Mouse (Mus musculus) Patski (cell line): ENCODE data around the gene Dazap1. TPM values are rescaled to one million over a fixed set of nuclear protein-coding genes. Genes with fewer than 3 reads are reported as not detected.
"Not testable (repeated sequence)": the region's sequence is repeated elsewhere in the genome, so short reads cannot be mapped to it uniquely, and the experiment has no call there.

Experiments used
- ATAC-seq: fragments of 100-300 bp; one replicate; pipeline ENCODE4 v1.8.0; 2021
- CTCF ChIA-PET: fragments of 350-600 bp; sonication (Branson Sonifier 250); formaldehyde crosslinking; loops from one replicate; lab custom pipeline; 2022; ENCODE audit warnings: inconsistent platforms; lab: Charles Lee
- POLR2A ChIA-PET: fragments of 350-600 bp; sonication (Branson Sonifier 250); formaldehyde crosslinking; loops from one replicate; lab custom pipeline; 2022; ENCODE audit warnings: antibody characterized with exemption, inconsistent platforms; lab: Charles Lee
- DNase-seq: peaks from one replicate; pipeline ENCODE4 v3.0.0-alpha.2; 2011; ENCODE audit warnings: low read depth, low spot score
- H3K27me3 ChIP-seq: fragments of 371-371 bp; one replicate; pipeline ENCODE4 v1.5.1; 2021
- CTCF ChIP-seq: fragments of 100-300 bp; IDR thresholded peaks from one replicate; pipeline ENCODE4 v1.5.1; 2021
- in situ Hi-C: fragments of 300-500 bp; cut with MboI; formaldehyde crosslinking; loops from 3 replicates; pipeline ENCODE4 v1.11.1; 2018; ENCODE audit warnings: low pct_unique_long_range_greater_than_20kb, mixed read lengths
- polyA plus RNA-seq: library from polyadenylated mRNA; unstranded; gene quantifications from one replicate; pipeline ENCODE4 v1.2.3, GENCODE M21; 2021

The Dazap1 gene
- polyA plus RNA-seq, 1 experiment from 2014 or later, result 157 TPM

- in situ Hi-C loops, result no loop called here
- no peak for TF ChIP-seq CTCF
- no peak for ATAC-seq
Measured at GRCm38 (mm10) chr10:80236145-80236825, 25.0 kb upstream of the Dazap1 start.

GRCm38 (mm10) chr10:80237020-80237419, 24.3 kb upstream of the Dazap1 start:
- DNase-seq, result no peak
- POLR2A ChIA-PET, result no interaction called here
- no peak for TF ChIP-seq CTCF
- no peak for ATAC-seq
- in situ Hi-C loops, result no loop called here
- CTCF ChIA-PET, result no interaction called here
- H3K27me3 ChIP-seq, result no peaks in the 10 kb centered on the region

More at GRCm38 (mm10) chr10:80236145-80236825, 25.0 kb upstream of the Dazap1 start:
- no peaks in the 10 kb centered on the region for H3K27me3 ChIP-seq
- DNase-seq, result no peak
- ChIA-PET POLR2A (no interaction called here), CTCF (no interaction called here)

- CTCF ChIA-PET, result no interaction called here
- POLR2A ChIA-PET, result no interaction called here
- DNase-seq, result no peak
- H3K27me3 ChIP-seq, result no peaks in the 10 kb centered on the region
- no peak for TF ChIP-seq CTCF
- in situ Hi-C loops, result no loop called here
- ATAC-seq, result no peak
Measured at GRCm38 (mm10) chr10:80238306-80238705, 23.0 kb upstream of the Dazap1 start.

- ATAC-seq (no peak), DNase-seq (no peak)
- POLR2A ChIA-PET, result no interaction called here
- CTCF ChIA-PET, result interaction anchor here (1.2 to 1.5 kb wide), 2 partner anchors 10 to 64 kb away, joined by 3 to 4 read pairs; no protein-coding TSS in a partner anchor
- TF ChIP-seq CTCF, result no peak
- in situ Hi-C loops, result no loop called here
- H3K27me3 ChIP-seq, result no peaks in the 10 kb centered on the region
Measured at GRCm38 (mm10) chr10:80239791-80240190, 21.5 kb upstream of the Dazap1 start.

GRCm38 (mm10) chr10:80242088-80242487, 19.2 kb upstream of the Dazap1 start:
- H3K27me3 ChIP-seq, result no peaks in the 10 kb centered on the region
- ChIA-PET CTCF (no interaction called here), POLR2A (interaction anchor here (0.8 to 1.6 kb wide), 2 partner anchors 10 to 73 kb away, joined by 3 to 4 read pairs; no protein-coding TSS in a partner anchor)
- no peak for TF ChIP-seq CTCF
- ATAC-seq, result no peak
- in situ Hi-C loops, result no loop called here
- no peak for DNase-seq

GRCm38 (mm10) chr10:80242607-80243006, 18.7 kb upstream of the Dazap1 start:
- H3K27me3 ChIP-seq, result no peaks in the 10 kb centered on the region
- DNase-seq (no peak), ATAC-seq (no peak)
- ChIA-PET POLR2A (no interaction called here), CTCF (interaction anchor here (0.8 kb wide), 1 partner anchor 44 kb away, joined by 3 read pairs; no protein-coding TSS in a partner anchor)
- in situ Hi-C loops, result no loop called here
- no peak for TF ChIP-seq CTCF

- H3K27me3 ChIP-seq, result no peaks in the 10 kb centered on the region
- no peak for TF ChIP-seq CTCF
- DNase-seq (no peak), ATAC-seq (no peak)
- CTCF ChIA-PET, result interaction anchor here (0.7 to 3.7 kb wide), 6 partner anchors 10 to 69 kb away, joined by 3 to 28 read pairs (median 4); no protein-coding TSS in a partner anchor
- in situ Hi-C loops, result loop anchor here (5.0 kb wide), 1 partner anchor 68 kb away; the partner anchor contains the start of gene Efna2
- POLR2A ChIA-PET, result interaction anchor here (0.5 to 2.1 kb wide), 2 partner anchors 22 to 69 kb away, joined by 5 to 9 read pairs; no protein-coding TSS in a partner anchor
Measured at GRCm38 (mm10) chr10:80244791-80245399, 16.4 kb upstream of the Dazap1 start.

- ChIA-PET POLR2A (interaction anchor here (2.1 kb wide), 1 partner anchor 70 kb away, joined by 5 read pairs; no protein-coding TSS in a partner anchor), CTCF (interaction anchor here (0.9 to 3.7 kb wide), 4 partner anchors 37 to 256 kb away, joined by 3 to 28 read pairs (median 16); no protein-coding TSS in a partner anchor)
- DNase-seq (no peak), ATAC-seq (no peak)
- no peaks in the 10 kb centered on the region for H3K27me3 ChIP-seq
- in situ Hi-C loops, result loop anchor here (5.0 kb wide), 1 partner anchor 68 kb away; the partner anchor contains the start of gene Efna2
- TF ChIP-seq CTCF, result no peak
Measured at GRCm38 (mm10) chr10:80245600-80245999, 15.7 kb upstream of the Dazap1 start.

- ChIA-PET CTCF (interaction anchor here (1.4 to 3.7 kb wide), 2 partner anchors 72 kb away, joined by 6 to 28 read pairs; no protein-coding TSS in a partner anchor), POLR2A (no interaction called here)
- H3K27me3 ChIP-seq, result no peaks in the 10 kb centered on the region
- DNase-seq (no peak), ATAC-seq (no peak)
- in situ Hi-C loops, result loop anchor here (5.0 kb wide), 1 partner anchor 71 kb away; the partner anchor contains the start of gene Efna2
- no peak for TF ChIP-seq CTCF
Measured at GRCm38 (mm10) chr10:80247849-80248248, 13.4 kb upstream of the Dazap1 start.

- POLR2A ChIA-PET, result interaction anchor here (0.6 to 1.5 kb wide), 2 partner anchors 7 to 43 kb away, joined by 3 read pairs; no protein-coding TSS in a partner anchor
- ATAC-seq, H3K27me3 ChIP-seq, DNase-seq: not testable (repeated sequence)
- CTCF ChIA-PET, result interaction anchor here (1.4 kb wide), 1 partner anchor 73 kb away, joined by 6 read pairs; no protein-coding TSS in a partner anchor
- in situ Hi-C loops, result loop anchor here (5.0 kb wide), 1 partner anchor 71 kb away; the partner anchor contains the start of gene Efna2
Measured at GRCm38 (mm10) chr10:80248437-80248836, 12.8 kb upstream of the Dazap1 start.
